12 mouse cellular contexts compared by ENCODE assay signal in the genomic region with DNA sequence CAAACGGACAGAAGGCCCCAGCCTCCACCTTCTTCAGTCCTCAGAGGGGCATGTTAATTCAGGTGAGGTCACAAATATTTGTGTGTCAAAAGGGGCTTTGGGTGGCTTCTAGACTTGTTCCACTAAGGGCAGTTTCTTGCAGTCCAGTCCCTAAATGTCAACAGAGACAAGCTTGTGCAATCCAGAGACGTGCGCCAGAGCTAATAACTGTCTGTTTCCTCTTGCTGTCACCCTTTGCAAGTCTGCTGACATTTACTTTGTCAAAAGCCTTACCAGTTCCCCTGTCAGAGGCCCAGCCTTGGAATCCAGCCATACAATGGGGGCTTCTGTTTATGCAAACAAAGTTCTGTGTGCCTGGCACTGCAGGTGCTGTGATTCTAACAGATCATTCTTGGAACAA.
DNase-seq lines count a peak whose midpoint lies in the region; ATAC-seq and TF ChIP-seq lines count a peak whose summit lies in the region.
"Had no signal": no experiment of that assay in that cellular context is flagged by ENCODE, and none has a peak within 500 bp of the region (broad histone marks: within the 10 kb centered on the region; RNA-seq: fewer than 3 reads in every experiment).

No protein-coding gene starts in this region.

- no peak for TF ChIP-seq CTCF in hindbrain, postnatal 0 days (IDR thresholded peaks at IDR 0.05; ENCODE audit: low read depth)

- ATAC-seq in hindbrain, postnatal 0 days = no peak
- ATAC-seq in hindbrain, embryonic 16.5 days = no peak
- no peak for ATAC-seq in midbrain, embryonic 13.5 days

- no peaks in the 10 kb centered on the region for H3K27me3 ChIP-seq in hindbrain, postnatal 0 days (ENCODE audit: insufficient read depth, low read length)
- no peaks in the 10 kb centered on the region for H3K27me3 ChIP-seq in hindbrain, embryonic 16.5 days (replicated peaks; ENCODE audit: control insufficient read depth, insufficient read depth, low read length)
- no peaks in the 10 kb centered on the region for H3K27me3 ChIP-seq in midbrain, embryonic 13.5 days
- H3K27me3 ChIP-seq: CH12.LX; megakaryocyte, embryonic 14.5 days had no signal

- H3K27ac ChIP-seq in hindbrain, postnatal 0 days = no peak overlapping the region
- no peak overlapping the region for H3K27ac ChIP-seq in hindbrain, embryonic 16.5 days (ENCODE audit: low read depth, low read length)
- no peak overlapping the region for H3K27ac ChIP-seq in midbrain, embryonic 13.5 days
- H3K27ac ChIP-seq: gastrocnemius, adult 2 months had no signal

- no peaks in the 10 kb centered on the region for H3K9me3 ChIP-seq in hindbrain, postnatal 0 days (ENCODE audit: low read length)
- no peaks in the 10 kb centered on the region for H3K9me3 ChIP-seq in hindbrain, embryonic 16.5 days (ENCODE audit: control insufficient read depth, low read length)
- no peaks in the 10 kb centered on the region; the same call in 1 of the 2 replicates for H3K9me3 ChIP-seq in midbrain, embryonic 13.5 days
- H3K9me3 ChIP-seq: megakaryocyte, embryonic 14.5 days had no signal

- H3K36me3 ChIP-seq in hindbrain, postnatal 0 days (ENCODE audit: insufficient read depth, low read length) = no peaks in the 10 kb centered on the region
- H3K36me3 ChIP-seq in hindbrain, embryonic 16.5 days (ENCODE audit: control insufficient read depth, insufficient read depth, low read length) = no peaks in the 10 kb centered on the region
- no peaks in the 10 kb centered on the region for H3K36me3 ChIP-seq in midbrain, embryonic 13.5 days

- H3K4me3 ChIP-seq in hindbrain, postnatal 0 days (ENCODE audit: low read length) = no peak overlapping the region
- H3K4me3 ChIP-seq in hindbrain, embryonic 16.5 days (ENCODE audit: low read length) = no peak overlapping the region
- no peak overlapping the region for H3K4me3 ChIP-seq in midbrain, embryonic 13.5 days (replicated peaks)
- H3K4me3 ChIP-seq: erythroblast, embryonic 14.5 days; gastrocnemius, adult 2 months; megakaryocyte, embryonic 14.5 days had no signal

- peak; percentile 13 for DNase-seq in hindbrain, postnatal 0 days (ENCODE audit: low spot score)
- peak; percentile 2 for DNase-seq in adipocyte (ENCODE audit: low spot score)
- DNase-seq in fat pad, adult 2 months (ENCODE audit: extremely low read depth, low read depth, low spot score) = peak; percentile 10
- peak; percentile 21 for DNase-seq in lung, postnatal 10 days
- no peak for DNase-seq in gastrocnemius, postnatal 10 days
- DNase-seq: cerebellum, postnatal 10 days; gastrocnemius, adult 2 months had no signal

- H3K9ac ChIP-seq in hindbrain, postnatal 0 days (replicated peaks; ENCODE audit: low read length) = no peak overlapping the region
- H3K9ac ChIP-seq in hindbrain, embryonic 16.5 days (ENCODE audit: low read depth, low read length) = no peak overlapping the region
- no peak overlapping the region for H3K9ac ChIP-seq in midbrain, embryonic 13.5 days (replicated peaks)

- WGBS in hindbrain, postnatal 0 days = 53% methylated on average over 3 of the region's 3 CpGs
- 46% methylated on average over 3 of the region's 3 CpGs for WGBS in hindbrain, embryonic 16.5 days
- WGBS in midbrain, embryonic 13.5 days = 75% methylated on average over 3 of the region's 3 CpGs

- no peaks in the 10 kb centered on the region for H3K4me1 ChIP-seq in hindbrain, postnatal 0 days (ENCODE audit: insufficient read depth, low read length)
- H3K4me1 ChIP-seq in hindbrain, embryonic 16.5 days (ENCODE audit: control insufficient read depth, insufficient read depth, low read depth, low read length) = no peaks in the 10 kb centered on the region
- no peaks in the 10 kb centered on the region for H3K4me1 ChIP-seq in midbrain, embryonic 13.5 days (replicated peaks)
- H3K4me1 ChIP-seq: megakaryocyte, embryonic 14.5 days had no signal

- no peak overlapping the region for H3K4me2 ChIP-seq in hindbrain, postnatal 0 days (ENCODE audit: low read depth, low read length)
- no peak overlapping the region for H3K4me2 ChIP-seq in hindbrain, embryonic 16.5 days (ENCODE audit: low read length)
- H3K4me2 ChIP-seq in midbrain, embryonic 13.5 days (replicated peaks) = no peak overlapping the region
